Mouse (Mus musculus) ES-E14 (cell line): Measurements from ENCODE around the gene Eif4g1.

Experiments
- CHD2 ChIP-seq: IDR thresholded peaks from 2 replicates; pipeline ENCODE4 v1.6.1; 2014; ENCODE audit warnings: mild to moderate bottlenecking, low read depth, low read length, inconsistent platforms
- HCFC1 ChIP-seq: IDR thresholded peaks from 2 replicates; pipeline ENCODE4 v1.6.1; 2012; ENCODE audit warnings: low read length, inconsistent platforms, borderline replicate concordance; ENCODE audit not compliant: insufficient read depth
- MAFK ChIP-seq: IDR thresholded peaks from 2 replicates; pipeline ENCODE4 v1.6.1; 2014; ENCODE audit warnings: mild to moderate bottlenecking, low read depth, low read length, inconsistent platforms; ENCODE audit not compliant: insufficient read depth

- TF ChIP-seq HCFC1 = no peak
- no peak for TF ChIP-seq CHD2
- no peak for TF ChIP-seq MAFK
Observed at GRCm38 (mm10) chr16:20643911-20644310, 24.2 kb upstream of the Eif4g1 start.
